Mouse (Mus musculus) C2C12 (cell line): ENCODE measurements around the gene Csnk2a1.

Experiments
- CEBPB ChIP-seq: IDR thresholded peaks from one replicate; pipeline ENCODE4 v1.6.1; 2011; ENCODE audit warnings: low read depth, mild to moderate bottlenecking, control low read depth, moderate library complexity
- CTCF ChIP-seq: IDR thresholded peaks from one replicate; pipeline ENCODE4 v1.5.1; 2011; ENCODE audit not compliant: control insufficient read depth, insufficient read depth, insufficient read length
- FOSL1 ChIP-seq: IDR thresholded peaks from one replicate; pipeline ENCODE4 v1.8.0; 2011; ENCODE audit warnings: mild to moderate bottlenecking, low read length; ENCODE audit not compliant: poor library complexity, insufficient read depth, severe bottlenecking
- MAX ChIP-seq: IDR thresholded peaks from one replicate; pipeline ENCODE4 v1.6.1; 2011; ENCODE audit warnings: mild to moderate bottlenecking, control low read depth
- USF1 ChIP-seq: IDR thresholded peaks from one replicate; pipeline ENCODE4 v1.6.1; 2011; ENCODE audit warnings: low read depth, mild to moderate bottlenecking, control low read depth, moderate library complexity

- TF ChIP-seq MAX (no peak), USF1 (no peak), CTCF (no peak), CEBPB (no peak), FOSL1 (no peak)
These were observed 33.1 kb downstream of the Csnk2a1 start for GRCm38 (mm10) chr2:152259739-152260138.
